Mouse (Mus musculus): ENCODE data around the gene Krr1. TPM values are rescaled to one million over a fixed set of nuclear protein-coding genes. Genes with fewer than 3 reads are reported as not detected.
"Not testable (repeated sequence)": the region's sequence is repeated elsewhere in the genome, so short reads cannot be mapped to it uniquely, and the experiment has no call there.

The Krr1 gene
- total RNA-seq, 2 experiments from 2014 or later: 20.9 to 22.9 TPM

DNA sequence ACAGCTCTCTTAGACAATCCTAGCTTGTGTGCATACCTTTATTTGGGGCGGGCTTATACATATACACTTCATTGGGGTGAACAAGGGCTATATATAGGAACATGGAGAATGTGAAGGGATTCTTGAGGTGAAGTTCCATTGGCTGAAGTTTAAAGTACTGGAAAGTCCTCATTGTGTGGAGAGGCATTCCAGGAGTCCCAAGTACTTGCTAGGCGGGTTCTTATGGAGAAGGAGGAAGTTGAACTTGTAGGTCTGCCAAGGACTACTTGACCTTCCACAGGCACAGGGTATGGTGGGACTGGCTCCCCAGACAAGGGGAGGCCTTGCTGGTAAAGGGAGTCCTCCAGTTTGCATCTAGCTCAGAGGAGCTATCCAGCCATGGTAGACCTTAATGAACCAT lies 13.1 kb upstream of the Krr1 start:
- no peak for DNase-seq
- intact Hi-C loops (cut with DNase I): loop anchor here (5.0 kb wide), 1 partner anchor 662 kb away; the partner anchor contains the start of gene Bbs10

DNA sequence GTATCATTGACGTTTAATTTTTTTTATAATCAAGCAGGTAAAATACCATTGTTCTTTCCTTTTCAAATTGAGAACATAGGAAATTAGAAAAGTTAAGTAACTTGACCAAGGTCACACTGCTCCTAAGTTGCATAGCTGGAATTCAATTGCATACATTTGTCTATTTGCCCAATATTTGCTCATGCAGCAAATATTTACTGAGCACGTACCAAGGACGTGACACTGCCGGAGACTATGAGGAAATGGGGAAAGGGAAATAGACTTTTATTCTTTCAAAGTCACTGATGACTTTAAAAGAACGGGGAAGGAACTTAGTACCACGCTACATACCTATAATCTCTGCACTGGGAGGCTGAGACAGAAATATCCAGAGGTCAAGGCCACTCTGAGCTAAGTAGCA lies 12.0 kb upstream of the Krr1 start:
- intact Hi-C loops (cut with DNase I): no loop called here

DNA sequence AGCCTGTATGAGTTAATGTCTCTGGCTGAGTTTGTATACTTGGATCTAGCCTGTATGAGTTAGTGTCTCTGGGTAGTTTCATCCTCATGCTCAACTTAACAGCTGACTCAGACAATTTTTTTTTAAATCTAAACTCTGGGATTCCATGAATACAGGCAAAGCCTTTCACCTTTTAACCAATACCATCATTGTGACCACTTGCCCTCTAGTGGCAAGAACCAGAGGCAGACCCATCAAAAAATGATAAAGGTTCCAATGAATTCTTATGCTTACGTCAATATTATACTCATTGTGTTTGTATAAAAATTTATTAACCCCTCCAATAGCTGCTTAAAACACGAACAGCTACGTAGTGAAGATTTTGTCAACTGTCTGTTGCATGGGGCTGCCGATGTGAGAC lies 6.1 kb upstream of the Krr1 start:
- intact Hi-C loops (cut with DNase I): no loop called here
- DNase-seq: no peak

More for the DNA sequence above, 12.0 kb upstream of the Krr1 start:
- no peak for DNase-seq

DNA sequence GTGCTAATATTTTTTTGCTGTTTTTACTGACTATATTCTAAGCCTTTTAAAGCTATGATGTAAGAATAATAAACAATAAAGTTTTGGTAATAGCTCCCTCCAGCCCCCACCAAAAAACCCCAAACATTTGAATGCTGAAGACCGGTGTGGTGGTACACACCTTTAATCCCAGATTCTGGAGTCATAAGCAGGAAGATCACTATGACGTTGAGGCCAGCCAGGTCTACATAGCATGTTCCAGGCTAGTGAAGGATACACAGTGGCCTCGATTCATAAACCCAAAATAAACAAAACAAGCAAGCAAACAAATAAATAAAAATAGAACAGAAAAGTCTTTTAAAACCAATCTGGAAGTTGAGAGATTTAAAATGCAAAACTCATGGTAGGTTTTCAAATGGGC lies 535 bp upstream of the Krr1 start:
- no peak for DNase-seq
- intact Hi-C loops (cut with DNase I): loop anchor here (10.0 kb wide), 1 partner anchor 953 kb away; the partner anchor contains the start of gene Atxn7l3b

DNA sequence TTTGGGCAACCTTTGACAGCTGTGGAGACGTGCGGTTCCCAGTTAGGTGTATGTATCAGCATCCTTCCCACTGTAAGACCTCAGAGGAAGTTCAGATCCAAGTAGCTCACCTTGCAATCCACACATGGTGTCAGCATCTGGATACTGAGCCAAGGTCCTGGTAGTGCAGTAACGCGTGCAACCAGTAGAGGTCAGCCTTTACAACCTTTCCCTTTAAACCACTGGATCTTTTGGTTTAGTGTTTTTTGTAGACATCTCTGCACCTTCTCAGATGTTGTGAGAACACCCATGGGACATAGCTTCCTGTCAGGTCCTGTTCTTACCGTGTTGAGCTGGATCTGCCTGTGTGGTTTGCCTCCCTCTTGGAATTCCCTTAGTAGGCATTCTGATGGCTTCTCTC lies 5.1 kb downstream of the Krr1 start:
- DNase-seq: peak; percentile 49 to 69
- intact Hi-C loops (cut with DNase I): loop anchor here (2.0 to 10.0 kb wide), 2 partner anchors 127 to 947 kb away; partner anchors contain the start of gene Atxn7l3b

DNA sequence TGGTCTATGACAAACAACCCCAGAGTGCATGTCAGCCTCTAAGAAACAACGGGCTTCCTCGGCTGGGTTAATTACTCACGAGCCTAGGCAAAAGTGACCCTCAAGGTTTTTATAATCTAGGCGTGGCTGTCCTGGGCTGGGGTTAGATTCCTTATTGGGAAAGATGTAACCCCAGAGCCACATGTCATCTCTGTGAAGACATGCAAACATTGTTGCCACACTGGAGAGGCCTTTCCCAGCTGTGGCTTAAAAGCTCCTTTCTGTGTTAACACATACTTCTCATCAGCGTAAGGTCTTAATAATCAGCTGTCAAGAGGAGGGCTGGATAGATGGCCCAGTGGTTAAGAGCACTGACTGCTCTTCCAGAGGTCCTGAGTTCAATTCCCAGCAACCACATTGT lies 10.6 kb downstream of the Krr1 start:
- intact Hi-C loops (cut with DNase I): no loop called here
- DNase-seq: no peak

DNA sequence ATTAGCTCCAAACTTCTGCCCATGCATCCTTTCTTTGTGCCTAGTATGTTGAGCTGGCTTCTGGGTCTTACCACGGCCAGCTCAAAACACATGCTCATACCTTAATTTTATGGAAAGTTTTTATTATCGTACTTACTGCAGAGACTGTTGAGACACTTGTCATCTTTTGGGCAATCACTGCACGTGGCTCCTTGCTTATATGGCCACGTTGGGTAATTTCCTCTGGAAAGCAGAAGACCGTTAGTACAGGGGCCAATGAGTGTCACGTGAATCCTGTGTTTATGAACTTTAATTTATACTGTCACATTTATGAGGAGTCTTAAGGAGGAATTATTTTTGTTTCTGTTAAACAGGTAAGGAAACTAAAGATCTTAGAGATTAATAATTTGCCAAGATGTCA lies 14.0 kb downstream of the Krr1 start:
- intact Hi-C loops (cut with DNase I): no loop called here
- no peak for DNase-seq

DNA sequence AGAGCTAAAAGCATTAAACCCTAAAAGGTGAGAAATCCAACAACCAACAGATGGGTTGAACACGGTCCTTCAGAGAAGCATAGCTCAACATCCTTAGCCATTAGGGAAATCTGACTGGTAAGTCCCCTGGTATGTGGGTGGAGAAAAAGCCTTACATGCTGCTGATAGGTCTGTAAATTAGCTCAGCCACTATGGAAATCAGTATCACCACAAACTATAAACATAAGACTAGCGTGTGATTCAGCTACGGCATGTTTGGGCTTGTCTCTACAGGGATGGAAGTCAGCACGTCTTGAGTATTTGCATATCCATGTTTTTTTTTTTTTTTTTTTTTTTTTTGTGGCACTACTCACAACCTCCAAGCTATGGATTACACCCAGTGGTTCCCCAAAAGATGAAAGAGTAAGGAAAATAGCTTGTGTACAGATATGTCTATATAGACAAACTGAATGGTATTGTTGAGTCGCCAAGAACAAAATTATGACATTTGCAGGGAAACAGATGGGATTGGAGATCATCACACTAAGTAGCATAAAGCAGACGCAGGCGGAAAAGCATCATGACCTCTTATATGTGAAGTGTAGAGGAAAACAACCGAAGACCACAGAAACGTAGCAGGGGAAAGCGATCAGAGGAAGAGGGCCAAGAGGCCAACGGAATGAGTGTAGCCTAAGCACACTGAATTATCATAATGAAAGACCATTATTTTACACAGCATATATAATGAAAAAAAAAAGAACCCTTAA lies 23.5 kb downstream of the Krr1 start:
- intact Hi-C loops (cut with DNase I): no loop called here
- DNase-seq: no peak

DNA sequence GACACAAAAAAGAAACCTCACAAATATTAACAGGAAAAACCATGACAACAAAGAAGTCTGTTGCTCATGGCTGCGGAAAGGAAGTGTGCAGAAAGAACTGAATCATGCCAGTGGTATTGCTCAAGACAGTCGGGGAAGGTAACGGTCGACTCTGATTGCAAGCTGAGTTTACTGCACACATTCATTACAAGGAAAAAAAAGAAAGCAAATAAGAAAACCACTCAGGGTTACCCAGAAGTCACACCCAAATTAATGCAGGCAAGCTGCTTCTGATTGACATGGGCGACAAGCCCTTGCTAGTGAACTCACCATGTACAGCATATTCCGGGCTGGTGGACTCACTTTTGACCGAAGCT lies 24.1 kb downstream of the Krr1 start:
- intact Hi-C loops (cut with DNase I): no loop called here

DNA sequence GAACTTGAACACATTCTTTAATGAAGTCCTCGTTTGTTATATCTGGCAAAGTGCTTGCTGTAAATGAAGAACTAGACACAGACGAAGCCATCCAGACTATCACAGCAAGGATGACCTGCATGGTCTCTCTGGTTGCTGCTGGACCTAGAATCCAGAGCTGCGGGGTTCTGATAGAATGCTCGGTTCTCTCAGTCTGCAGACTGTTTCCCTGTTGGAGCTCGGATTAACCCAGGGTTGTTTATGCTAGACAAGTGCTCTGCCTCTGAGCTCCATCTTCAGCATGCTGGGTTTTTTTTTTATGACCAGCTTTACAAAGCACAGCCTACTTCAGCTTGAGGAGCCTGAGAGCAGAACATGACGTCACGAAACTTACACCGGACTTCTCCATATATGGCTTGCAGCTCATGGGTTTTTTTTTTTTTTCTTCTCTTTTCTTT lies 24.5 kb downstream of the Krr1 start:
- no peak for DNase-seq
- intact Hi-C loops (cut with DNase I): no loop called here

More for the DNA sequence above, 24.1 kb downstream of the Krr1 start:
- no peak for DNase-seq

DNA sequence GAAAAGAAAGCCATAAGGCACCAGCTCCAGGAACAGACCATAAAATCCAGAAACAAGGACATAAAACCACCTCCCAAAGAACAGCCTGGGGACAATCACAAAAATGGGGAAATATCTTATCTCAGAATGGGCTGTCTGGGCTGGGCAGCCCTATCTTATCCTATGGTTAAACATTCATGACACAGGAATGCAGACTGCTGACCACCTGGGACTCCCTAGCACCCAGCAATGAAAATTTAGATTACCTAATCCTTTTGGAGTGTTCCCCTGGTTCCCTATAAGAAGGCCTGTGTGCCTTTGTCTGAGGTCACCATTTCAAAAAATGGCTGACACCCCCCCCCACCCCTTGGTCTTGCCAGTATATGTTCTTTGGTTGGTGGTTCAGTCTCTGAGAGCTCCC lies 25.2 kb downstream of the Krr1 start:
- no peak for DNase-seq
- intact Hi-C loops (cut with DNase I): no loop called here

DNA sequence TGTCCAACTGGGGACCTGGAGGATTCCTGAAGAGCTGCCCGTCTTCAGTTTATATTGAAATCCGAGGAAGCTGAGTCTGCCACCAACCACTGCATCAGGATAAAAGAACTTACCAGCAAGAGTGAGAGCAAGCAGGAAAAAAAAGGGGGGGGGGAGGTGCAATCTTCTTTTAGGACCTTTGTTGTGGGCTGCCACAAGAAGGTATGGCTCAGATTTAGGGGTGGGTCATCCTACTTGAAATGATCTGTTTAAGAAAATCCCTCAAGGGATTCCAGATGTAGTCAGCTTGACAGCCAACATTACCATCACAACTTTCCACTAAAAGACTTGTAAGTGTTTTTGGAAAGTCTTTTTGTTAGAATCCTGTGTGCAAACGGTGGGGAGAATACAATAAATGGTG lies 27.3 kb downstream of the Krr1 start:
- no peak for DNase-seq
- intact Hi-C loops (cut with DNase I): no loop called here

DNA sequence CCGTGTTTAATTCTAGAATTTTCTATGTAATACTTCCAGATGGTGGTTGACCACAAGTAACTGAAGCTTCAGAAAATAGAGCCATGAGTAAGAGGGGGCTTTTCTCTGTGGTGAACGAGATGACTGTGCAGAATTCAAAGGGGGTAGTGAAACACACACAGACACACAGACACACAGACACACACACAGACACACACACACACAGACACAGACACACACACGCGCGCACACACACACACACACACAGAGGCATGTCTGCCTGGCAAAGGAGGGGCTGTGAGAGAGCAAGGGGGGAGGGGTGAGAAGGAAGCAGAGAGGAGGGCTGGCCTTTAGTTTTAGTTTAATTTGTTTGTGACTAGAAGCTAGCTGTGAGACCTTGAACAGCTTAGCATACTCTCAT lies 28.1 kb downstream of the Krr1 start:
- intact Hi-C loops (cut with DNase I): no loop called here
- DNase-seq: no peak

DNA sequence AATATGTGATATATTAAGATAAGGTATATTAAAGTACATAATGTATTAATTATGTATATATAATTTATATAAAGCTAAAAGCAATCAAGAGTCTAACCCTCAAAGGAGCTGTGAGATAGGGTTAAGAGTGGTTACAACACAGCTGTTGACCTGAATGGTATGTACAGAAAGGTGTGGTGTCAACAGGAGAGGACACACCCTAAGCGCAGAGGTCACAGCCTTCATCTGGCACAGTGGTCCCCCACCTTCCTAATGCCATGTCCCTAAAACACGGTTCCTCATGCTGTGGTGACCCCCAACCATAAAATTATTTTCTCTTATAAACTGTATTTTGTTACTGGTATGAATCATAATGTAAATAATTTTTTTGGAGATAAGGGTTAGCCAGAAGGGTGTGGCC lies 28.9 kb downstream of the Krr1 start:
- DNase-seq: no peak
- intact Hi-C loops (cut with DNase I): no loop called here

DNA sequence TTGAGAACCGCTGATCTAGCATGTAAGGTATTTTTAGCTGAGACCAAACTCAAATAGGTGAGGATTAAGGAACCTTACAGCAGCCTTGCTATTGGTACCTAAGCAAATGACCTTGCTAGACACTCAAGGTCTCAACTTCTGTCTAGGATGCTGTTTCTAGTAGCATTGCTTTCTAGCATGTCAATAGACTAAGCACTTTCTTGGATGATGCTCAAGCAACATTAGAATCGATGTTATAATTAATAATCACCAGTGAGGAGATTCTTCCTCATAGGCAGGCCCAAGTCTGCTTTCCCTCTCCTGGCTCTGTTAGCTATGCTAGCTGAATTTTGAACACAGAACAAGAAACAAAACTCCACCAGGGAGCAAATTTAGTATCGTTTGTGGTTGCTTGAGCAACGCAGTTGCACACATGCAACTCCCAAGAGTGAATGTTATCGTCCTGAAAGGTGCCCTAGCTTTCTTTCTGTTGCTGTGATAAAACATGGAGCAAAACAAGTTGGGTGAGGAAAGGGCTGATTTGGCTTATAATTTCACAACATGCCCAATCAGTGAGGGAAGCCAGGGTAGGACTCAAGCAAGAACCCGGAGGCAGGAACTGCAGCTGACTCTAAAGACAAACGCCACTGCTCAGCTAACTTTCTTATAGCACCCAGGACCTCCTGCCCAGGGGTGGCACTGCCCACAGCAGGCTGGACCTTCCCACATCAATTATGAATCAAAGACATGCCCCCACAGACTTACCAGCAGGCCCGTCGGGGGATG lies 29.5 kb downstream of the Krr1 start:
- intact Hi-C loops (cut with DNase I): no loop called here
- no peak for DNase-seq

DNA sequence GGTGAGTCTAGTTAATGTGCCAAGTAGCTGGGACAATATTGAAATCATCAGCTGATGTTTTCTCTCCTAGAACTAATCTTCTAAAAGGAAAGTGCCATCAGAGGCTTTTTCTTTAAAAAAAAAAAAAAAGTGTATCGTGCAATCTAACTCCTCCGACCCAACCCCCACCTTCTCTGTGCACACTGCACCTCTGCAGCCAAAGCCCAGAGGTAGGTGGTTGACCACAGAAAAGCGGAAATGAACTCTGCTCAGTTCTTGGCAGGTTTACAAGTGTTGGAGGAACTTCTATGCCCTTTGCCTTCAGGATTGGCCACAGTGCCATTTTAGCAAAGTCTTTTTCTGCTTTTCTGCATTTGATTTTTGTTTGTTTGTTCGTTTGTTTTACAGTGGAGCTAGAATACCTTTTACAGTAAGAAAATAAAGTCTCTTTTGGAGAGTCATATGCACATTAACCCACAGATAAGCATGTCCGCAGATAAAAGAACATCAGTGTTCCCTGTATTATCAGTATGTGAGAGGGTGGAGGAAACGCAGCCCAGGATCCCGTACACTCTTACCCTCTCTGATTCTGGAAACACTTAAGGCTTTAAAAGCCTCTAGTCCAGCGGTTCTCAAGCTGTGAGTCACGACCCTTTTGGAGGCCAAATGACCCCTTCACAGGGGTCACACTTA lies 30.2 kb downstream of the Krr1 start, which contains the start of gene Glipr1:
Gene Glipr1 (minus strand): TSS at position 88 of the 672 bp plus-strand sequence.
- intact Hi-C loops (cut with DNase I): no loop called here
- peak in 1 of 2 experiments; percentile 5 for DNase-seq

DNA sequence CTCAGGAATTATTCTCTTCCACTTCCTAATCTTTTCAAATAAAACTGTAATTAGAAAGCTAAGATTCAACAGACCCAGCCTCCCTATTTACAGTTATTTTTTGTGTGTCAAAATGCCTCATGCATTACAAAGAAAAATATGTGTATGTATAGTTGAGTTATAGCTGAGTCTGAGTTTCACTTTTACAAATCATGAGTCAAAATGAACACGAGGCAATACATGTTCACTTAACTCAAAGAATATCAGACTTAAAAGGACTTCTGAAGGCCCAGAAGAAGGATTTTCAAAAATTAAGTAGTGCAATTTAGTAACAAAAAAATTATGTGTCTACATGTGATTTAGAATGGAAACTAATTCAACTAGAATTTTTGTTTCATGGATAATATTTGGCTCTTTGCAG lies 37.0 kb downstream of the Krr1 start:
- DNase-seq; intact Hi-C loops (cut with DNase I): not testable (repeated sequence)

DNA sequence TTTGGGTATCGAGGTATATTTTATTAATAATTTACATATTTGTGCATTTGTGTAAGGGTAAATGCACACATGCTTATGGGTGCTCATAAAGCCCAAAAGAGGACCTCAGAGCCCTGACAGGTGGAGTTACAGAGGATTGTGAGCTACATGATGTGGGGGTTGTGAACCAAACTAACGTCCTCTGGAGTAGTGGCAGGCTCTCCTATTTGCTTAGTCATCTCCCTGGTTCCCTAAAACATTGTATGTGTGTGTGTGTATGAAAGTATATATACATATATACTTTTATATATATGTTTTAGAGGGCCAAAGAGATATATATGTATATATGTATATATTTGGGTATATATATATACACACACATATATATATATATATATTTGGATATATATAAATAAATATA lies 51.1 kb downstream of the Krr1 start:
- intact Hi-C loops (cut with DNase I): no loop called here

DNA sequence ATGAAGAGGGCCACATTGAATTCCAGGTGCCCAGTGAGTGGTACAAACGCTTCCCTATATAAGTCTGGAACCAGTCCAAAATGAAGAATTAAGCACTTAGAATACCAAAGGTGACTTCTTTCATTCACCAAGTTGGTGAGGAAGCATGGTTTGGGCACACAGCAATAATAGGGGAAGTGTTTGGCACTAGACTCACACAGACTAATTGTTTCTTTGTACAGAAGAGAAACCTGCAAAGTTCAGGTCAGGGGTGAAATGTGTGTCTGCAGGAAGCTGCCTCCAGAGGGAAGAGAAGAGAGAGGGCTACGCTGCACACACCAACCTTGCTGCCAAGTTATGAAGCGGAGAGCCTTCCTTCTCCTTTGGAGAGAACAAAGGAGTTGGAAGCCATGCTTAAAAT lies 56.2 kb downstream of the Krr1 start:
- intact Hi-C loops (cut with DNase I); DNase-seq: not testable (repeated sequence)

More for the DNA sequence above, 51.1 kb downstream of the Krr1 start:
- no peak for DNase-seq

All from heart, postnatal 14 days (tissue).